Mouse (Mus musculus) c-Kit-positive CD71-positive TER-119-positive erythroid progenitor cells, embryonic 14.5 days (primary cell): ENCODE measurements around the gene Abhd14b.

ENCODE experiments used
- DNase-seq: peaks from one replicate; pipeline ENCODE4 v3.0.0-alpha.2; 2013; ENCODE audit warnings: low spot score

Gene Abhd14b

GRCm38 (mm10) chr9:106429221-106430014 is 17.8 kb upstream of the Abhd14b start, which contains the start of gene Rpl29:
TSS of gene Rpl29 (plus strand) at chr9:106429454.
- peak; percentile 93 for DNase-seq

DNA sequence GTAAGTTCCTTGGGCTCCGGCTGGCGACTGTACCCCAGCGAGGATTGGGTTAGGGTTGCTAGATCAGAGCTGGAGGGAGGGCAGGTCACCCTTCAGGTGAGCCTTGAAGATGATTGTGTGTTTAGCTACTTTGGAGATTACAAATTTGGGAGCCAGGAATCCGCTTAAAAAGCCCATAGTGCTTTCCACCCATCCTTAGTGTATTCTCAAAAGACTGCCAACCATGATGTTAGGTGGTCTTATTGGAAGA is 17.3 kb upstream of the Abhd14b start:
- DNase-seq = no peak

DNA sequence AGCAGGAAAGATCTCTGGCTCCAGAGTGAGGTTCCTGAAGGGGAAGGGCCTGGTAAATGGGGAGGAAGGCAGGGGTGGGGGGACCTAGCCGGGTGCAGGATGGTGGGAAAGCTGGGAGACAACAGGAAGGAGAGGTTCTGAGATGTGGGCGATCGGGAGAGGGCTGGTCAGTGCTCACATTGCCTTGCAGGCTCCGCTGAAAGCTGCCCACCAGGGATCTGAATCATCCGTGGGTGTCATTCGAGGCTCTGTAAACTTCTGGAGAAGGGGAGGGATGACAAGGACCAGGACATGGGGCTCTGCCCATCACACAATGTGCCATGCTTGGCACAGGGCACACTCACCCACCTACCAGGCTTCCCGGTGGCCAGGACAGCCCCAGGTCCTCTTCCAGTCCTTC is 13.9 kb upstream of the Abhd14b start:
- no peak for DNase-seq

DNA sequence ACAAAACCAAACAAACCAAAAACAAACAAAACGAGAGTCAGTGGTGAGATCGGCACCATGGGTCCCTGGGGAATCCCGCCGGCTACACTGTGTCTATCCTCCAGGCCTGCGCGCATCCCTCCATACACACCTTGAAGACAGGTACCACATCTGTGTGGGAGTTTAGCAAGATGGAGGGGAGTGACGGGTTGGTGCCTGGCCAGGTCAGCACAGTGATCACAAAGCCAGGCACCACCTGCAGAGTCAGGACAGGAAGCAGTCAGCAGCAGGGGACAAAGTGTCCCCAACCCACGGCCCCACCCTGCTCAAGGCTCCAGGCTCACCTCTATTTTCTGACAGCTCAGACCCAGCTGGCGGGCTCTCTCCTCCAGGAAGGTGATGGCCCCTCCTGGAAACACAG is 10.7 kb upstream of the Abhd14b start:
- DNase-seq = no peak

DNA sequence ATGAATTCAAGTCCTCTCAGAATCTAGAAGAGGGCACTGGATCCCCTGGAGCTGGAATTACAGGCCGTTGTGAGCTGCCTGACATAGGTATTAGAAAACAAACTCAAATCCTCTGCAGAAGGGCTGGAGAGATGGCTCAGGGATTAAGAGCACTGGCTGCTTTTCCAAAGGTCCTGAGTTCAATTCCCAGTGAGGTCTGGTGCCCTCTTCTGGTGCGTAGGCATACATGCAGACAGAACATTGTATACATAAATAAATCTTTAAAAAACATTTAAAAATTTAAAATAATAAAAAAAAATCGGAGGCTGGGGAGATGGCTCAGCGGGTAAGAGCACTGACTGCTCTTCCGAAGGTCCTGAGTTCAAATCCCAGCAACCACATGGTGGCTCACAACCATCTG is 4.6 kb upstream of the Abhd14b start:
- no peak for DNase-seq

GRCm38 (mm10) chr9:106444836-106445235 is 2.4 kb upstream of the Abhd14b start:
- no peak for DNase-seq

GRCm38 (mm10) chr9:106447951-106448350 is 692 bp downstream of the Abhd14b start:
- no peak for DNase-seq

DNA sequence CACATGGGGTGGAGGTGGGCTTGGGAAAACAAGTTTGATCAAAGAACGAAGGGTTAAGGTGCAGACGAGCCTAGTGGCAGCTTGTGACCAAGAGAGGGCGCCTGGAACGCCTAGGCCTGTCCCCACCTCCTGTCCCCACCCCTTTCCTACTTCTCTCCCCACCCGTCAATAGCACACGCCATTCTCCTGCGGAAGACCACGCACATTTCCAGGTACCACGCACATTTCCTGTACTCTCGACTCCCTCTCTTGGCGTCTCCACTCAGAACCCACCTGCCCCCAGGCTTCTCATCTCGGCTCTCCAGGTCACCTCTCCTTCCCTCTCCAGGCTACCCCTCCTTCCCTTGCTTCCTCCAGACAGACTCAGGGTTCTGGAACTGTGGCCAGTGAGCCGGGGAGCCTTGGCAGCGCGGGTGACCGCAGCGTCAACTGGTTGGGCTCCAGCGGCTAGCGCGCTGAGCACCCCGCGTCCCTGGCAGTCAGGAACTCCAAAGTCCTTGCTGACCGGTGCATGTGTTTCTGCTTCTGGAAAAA is 1.3 kb downstream of the Abhd14b start:
- no peak for DNase-seq

DNA sequence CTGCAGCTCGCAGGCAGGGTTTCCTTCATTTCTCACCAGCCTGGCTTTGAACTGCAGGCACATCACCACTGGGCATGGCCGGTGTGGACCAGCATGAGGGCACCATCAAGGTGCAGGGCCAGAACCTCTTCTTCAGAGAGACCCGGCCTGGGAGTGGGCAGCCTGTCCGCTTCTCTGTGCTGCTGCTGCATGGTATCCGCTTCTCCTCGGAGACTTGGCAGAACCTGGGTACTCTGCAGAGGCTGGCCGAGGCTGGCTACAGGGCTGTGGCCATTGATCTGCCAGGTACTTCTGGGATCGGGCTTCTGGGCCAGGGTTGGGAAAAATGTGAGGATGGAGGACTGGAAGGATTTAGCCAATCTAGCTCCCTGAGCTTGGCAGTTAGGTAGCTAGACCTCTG is 2.7 kb downstream of the Abhd14b start:
- no peak for DNase-seq

GRCm38 (mm10) chr9:106450661-106451060 is 3.4 kb downstream of the Abhd14b start:
- DNase-seq = no peak

- DNase-seq = no peak
Observed at GRCm38 (mm10) chr9:106451298-106451697, 4.0 kb downstream of the Abhd14b start.

GRCm38 (mm10) chr9:106451899-106452298 is 4.6 kb downstream of the Abhd14b start:
- DNase-seq = no peak

DNA sequence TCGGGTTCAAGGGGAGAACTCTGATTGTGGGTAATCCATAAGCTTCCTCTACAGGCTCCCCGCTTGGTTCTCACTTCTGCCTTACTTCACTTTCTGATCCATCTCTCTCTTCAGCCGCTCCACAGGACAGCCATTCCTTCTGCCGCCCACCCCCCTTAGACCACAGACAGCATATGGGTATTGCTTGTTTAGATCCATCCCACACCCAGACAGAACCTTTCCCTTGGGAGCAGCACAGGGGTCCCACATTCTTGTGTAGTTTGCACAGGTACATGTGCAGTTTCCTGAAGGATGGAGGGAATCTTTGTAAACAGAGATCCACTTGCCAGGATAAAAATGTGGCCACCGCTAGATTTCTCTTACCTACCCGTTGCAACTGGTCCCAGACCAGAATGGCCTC is 5.1 kb downstream of the Abhd14b start:
- no peak for DNase-seq

GRCm38 (mm10) chr9:106452821-106453220 is 5.6 kb downstream of the Abhd14b start:
- DNase-seq = no peak

- DNase-seq = no peak
Observed at GRCm38 (mm10) chr9:106453271-106454070, 6.2 kb downstream of the Abhd14b start, which contains the start of gene Pcbp4. TSS of gene Pcbp4 (plus strand) at chr9:106453291.

GRCm38 (mm10) chr9:106454071-106454761 is 7.0 kb downstream of the Abhd14b start:
- DNase-seq = no peak

DNA sequence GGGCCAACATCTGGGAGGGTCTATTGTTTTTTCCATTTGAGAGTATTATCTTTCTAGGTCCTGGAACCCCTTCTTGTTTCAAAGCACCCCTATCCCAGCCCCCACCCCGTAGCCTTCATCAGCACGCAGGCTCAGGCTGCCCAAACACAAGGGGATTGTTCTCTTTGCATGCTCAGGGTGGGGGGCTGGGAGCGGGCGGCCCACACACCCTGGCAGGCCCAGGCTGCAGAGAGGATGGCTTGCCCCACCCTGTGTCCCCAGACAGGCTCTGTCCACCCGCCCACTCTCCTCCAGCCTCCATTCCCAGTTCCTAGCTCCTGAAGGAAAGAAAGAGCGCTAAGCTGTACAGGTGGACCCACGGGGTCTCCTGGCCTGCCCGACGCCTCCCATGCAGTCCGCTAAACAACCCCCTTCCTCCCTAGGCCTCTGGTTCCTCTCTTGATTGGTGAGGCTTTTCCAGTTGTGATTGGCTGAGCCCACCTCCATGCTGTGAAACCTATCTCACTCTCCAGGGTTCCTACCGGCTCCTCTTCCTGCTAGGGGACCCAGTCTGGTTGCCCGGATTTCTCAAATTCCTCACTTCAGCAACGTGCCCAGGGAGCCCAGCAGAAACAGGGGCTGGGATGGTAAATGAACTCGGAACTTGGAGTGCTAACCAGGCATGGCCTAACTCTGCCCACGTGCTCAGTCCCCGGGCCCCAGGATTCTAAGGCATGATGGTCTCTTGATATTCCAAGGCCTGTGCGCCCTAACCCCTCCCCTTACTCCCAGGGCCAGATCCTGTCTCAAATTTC is 7.8 kb downstream of the Abhd14b start:
- no peak for DNase-seq

GRCm38 (mm10) chr9:106456325-106457162 is 9.3 kb downstream of the Abhd14b start:
- no peak for DNase-seq

DNA sequence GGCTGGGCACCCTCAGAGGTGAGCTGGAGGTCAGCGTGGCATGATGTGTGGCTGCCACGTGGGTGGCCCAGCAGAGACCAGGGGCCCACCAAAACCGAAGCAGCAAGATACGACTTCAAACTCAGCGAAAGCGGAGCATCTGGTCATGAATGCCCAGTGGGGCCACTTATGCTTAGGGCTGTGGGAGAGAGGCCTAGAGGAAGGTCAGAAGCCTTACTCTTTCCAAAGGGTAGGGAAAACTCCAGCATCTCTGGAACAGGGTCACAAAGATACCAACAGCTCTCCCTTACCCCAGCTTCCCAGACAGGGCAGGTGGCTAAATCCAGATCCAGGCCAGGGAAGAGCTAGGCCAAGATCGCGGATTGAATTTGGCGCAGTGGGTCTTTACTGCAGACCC is 9.9 kb downstream of the Abhd14b start:
- no peak for DNase-seq

DNA sequence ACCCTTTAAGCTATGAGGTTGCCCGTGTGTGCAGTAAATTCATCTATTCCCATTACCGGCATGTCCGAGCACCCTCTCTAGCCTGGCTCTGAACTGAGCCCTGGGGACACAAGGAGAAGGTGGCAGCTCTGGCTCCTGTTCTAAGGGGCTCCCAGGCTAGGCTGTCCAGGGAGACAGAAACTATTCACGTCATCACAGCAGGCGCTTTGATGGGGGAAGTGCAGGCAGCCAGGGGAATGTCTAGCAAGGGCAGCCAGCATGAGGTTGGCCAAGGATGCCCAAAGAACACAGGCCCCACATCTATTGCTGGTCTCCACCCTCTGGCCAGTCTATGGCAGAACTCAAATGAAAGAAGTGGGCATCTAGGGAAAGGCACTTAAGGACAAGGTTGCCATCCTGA is 10.7 kb downstream of the Abhd14b start:
- DNase-seq = no peak

- no peak for DNase-seq
Observed at GRCm38 (mm10) chr9:106459946-106460345, 12.7 kb downstream of the Abhd14b start.
